Mouse (Mus musculus): ENCODE measurements around the gene Map2k6. TPM values are rescaled to one million over a fixed set of nuclear protein-coding genes. Genes with fewer than 3 reads are reported as not detected.

The Map2k6 gene
- polyA plus RNA-seq, 1 experiment from 2014 or later: 25.9 TPM

GRCm38 (mm10) chr11:110409776-110410175, 10.9 kb downstream of the Map2k6 start:
- no peak for ATAC-seq (ENCODE audit: low FRiP score, low read depth)
- Histone ChIP-seq H3K36me3 (no peaks in the 10 kb centered on the region), H3K9ac (no peak overlapping the region), H3K4me1 (no peaks in the 10 kb centered on the region), H3K9me3 (no peaks in the 10 kb centered on the region), H3K27ac (no peak overlapping the region), H3K4me3 (no peak overlapping the region), H3K4me2 (replicated peaks) (no peak overlapping the region), H3K27me3 (replicated peaks) (no peaks in the 10 kb centered on the region)
- WGBS: 77% methylated on average over 9 of the region's 9 CpGs

DNA sequence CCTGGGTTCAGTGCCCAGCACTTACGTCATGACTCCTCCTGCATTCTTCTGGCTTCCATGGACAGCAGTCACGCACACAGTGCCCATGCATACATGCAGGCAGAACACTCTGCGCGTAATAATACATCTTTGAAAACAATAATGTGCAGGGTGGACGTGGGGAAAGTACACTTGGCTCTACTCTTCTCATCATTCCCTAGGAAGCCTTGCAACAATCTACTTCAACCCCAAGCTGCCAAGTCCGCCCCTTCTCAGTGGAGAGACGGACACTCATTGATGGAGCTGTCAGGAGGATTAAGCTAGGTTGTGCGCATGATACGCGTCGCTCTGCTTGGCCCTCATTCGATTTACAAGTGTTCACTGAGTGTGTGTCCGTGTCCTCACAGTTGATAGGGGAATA, 12.7 kb downstream of the Map2k6 start:
- Histone ChIP-seq H3K36me3 (no peaks in the 10 kb centered on the region), H3K4me1 (no peaks in the 10 kb centered on the region), H3K4me2 (replicated peaks) (no peak overlapping the region), H3K4me3 (no peak overlapping the region), H3K9ac (no peak overlapping the region), H3K27ac (no peak overlapping the region), H3K9me3 (no peaks in the 10 kb centered on the region), H3K27me3 (replicated peaks) (no peaks in the 10 kb centered on the region)
- WGBS: 95% methylated on average over 13 of the region's 13 CpGs
- no peak for ATAC-seq (ENCODE audit: low FRiP score, low read depth)

- Histone ChIP-seq H3K4me2 (replicated peaks) (no peak overlapping the region), H3K4me3 (no peak overlapping the region), H3K4me1 (no peaks in the 10 kb centered on the region), H3K27me3 (replicated peaks) (no peaks in the 10 kb centered on the region), H3K9me3 (no peaks in the 10 kb centered on the region), H3K27ac (no peak overlapping the region), H3K36me3 (no peaks in the 10 kb centered on the region), H3K9ac (no peak overlapping the region)
- 88% methylated on average over 7 of the region's 7 CpGs for WGBS
- ATAC-seq (ENCODE audit: low FRiP score, low read depth): no peak
Observed at GRCm38 (mm10) chr11:110414263-110414662, 15.3 kb downstream of the Map2k6 start.

- Histone ChIP-seq H3K4me1 (no peaks in the 10 kb centered on the region), H3K4me2 (replicated peaks) (no peak overlapping the region), H3K9me3 (no peaks in the 10 kb centered on the region), H3K9ac (no peak overlapping the region), H3K27ac (no peak overlapping the region), H3K4me3 (no peak overlapping the region), H3K36me3 (no peaks in the 10 kb centered on the region), H3K27me3 (replicated peaks) (no peaks in the 10 kb centered on the region)
- no peak for ATAC-seq (ENCODE audit: low FRiP score, low read depth)
- 85% methylated on average over 6 of the region's 6 CpGs for WGBS
Observed at GRCm38 (mm10) chr11:110416691-110417090, 17.8 kb downstream of the Map2k6 start.

DNA sequence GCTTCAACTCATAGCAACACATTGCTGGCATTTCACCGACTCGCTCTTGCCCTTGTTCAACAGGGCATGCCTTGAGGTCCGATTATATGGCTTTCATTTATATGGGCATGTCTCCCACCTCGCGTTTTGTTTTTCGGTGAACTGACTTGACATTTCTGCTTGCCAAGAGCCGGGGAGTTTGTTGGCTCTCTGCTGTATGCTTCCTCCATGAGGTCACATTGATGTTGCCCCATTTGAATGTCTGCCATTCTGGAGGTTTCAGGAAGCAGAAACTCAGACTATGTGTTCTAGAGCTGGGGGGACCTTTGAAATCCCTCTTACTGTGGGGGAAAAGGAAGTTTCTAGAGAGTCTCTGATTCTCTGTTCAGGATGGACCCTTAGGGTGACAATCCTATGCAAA, 21.5 kb downstream of the Map2k6 start:
- Histone ChIP-seq H3K4me2 (replicated peaks) (no peak overlapping the region), H3K4me3 (no peak overlapping the region), H3K9ac (no peak overlapping the region), H3K27me3 (replicated peaks) (no peaks in the 10 kb centered on the region), H3K9me3 (no peaks in the 10 kb centered on the region), H3K4me1 (no peaks in the 10 kb centered on the region), H3K36me3 (no peaks in the 10 kb centered on the region), H3K27ac (no peak overlapping the region)
- 95% methylated on average over 7 of the region's 7 CpGs for WGBS
- no peak for ATAC-seq (ENCODE audit: low FRiP score, low read depth)

GRCm38 (mm10) chr11:110426572-110427145, 27.7 kb downstream of the Map2k6 start:
- no peak for ATAC-seq (ENCODE audit: low FRiP score, low read depth)
- 64% methylated on average over 6 of the region's 6 CpGs for WGBS
- H3K27me3 ChIP-seq (replicated peaks): no peaks in the 10 kb centered on the region
- no peaks in the 10 kb centered on the region for H3K36me3 ChIP-seq
- H3K4me2 ChIP-seq (replicated peaks): no peak overlapping the region
- H3K27ac ChIP-seq: no peak overlapping the region
- no peak overlapping the region for H3K9ac ChIP-seq
- peaks cover 10% of the 10 kb centered on the region; the same call in 1 of the 2 replicates for H3K4me1 ChIP-seq
- no peak overlapping the region for H3K4me3 ChIP-seq
- no peaks in the 10 kb centered on the region for H3K9me3 ChIP-seq

- Histone ChIP-seq H3K4me1 (peaks cover 10% of the 10 kb centered on the region; the same call in 1 of the 2 replicates), H3K9me3 (no peaks in the 10 kb centered on the region), H3K36me3 (no peaks in the 10 kb centered on the region), H3K4me3 (no peak overlapping the region), H3K4me2 (replicated peaks) (no peak overlapping the region), H3K27ac (no peak overlapping the region), H3K27me3 (replicated peaks) (no peaks in the 10 kb centered on the region), H3K9ac (no peak overlapping the region)
- 50% methylated on average over 11 of the region's 11 CpGs for WGBS
- ATAC-seq (ENCODE audit: low FRiP score, low read depth): no peak
Observed at GRCm38 (mm10) chr11:110427159-110427561, 28.2 kb downstream of the Map2k6 start.

GRCm38 (mm10) chr11:110428999-110429398, 30.1 kb downstream of the Map2k6 start:
- no peak overlapping the region for H3K4me3 ChIP-seq
- ATAC-seq (ENCODE audit: low FRiP score, low read depth): no peak
- H3K9ac ChIP-seq: no peak overlapping the region
- H3K4me1 ChIP-seq: peaks cover 10% of the 10 kb centered on the region; the same call in 1 of the 2 replicates
- WGBS: 88% methylated on average over 6 of the region's 6 CpGs
- no peaks in the 10 kb centered on the region for H3K27me3 ChIP-seq (replicated peaks)
- H3K36me3 ChIP-seq: no peaks in the 10 kb centered on the region
- no peaks in the 10 kb centered on the region for H3K9me3 ChIP-seq
- H3K4me2 ChIP-seq (replicated peaks): no peak overlapping the region
- H3K27ac ChIP-seq: no peak overlapping the region

GRCm38 (mm10) chr11:110429837-110430418, 31.0 kb downstream of the Map2k6 start:
- Histone ChIP-seq H3K4me1 (peaks cover 10% of the 10 kb centered on the region; the same call in 1 of the 2 replicates), H3K27me3 (replicated peaks) (no peaks in the 10 kb centered on the region), H3K27ac (no peak overlapping the region), H3K36me3 (no peaks in the 10 kb centered on the region), H3K9ac (no peak overlapping the region), H3K4me2 (replicated peaks) (no peak overlapping the region), H3K4me3 (no peak overlapping the region), H3K9me3 (no peaks in the 10 kb centered on the region)
- 85% methylated on average over 3 of the region's 3 CpGs for WGBS
- no peak for ATAC-seq (ENCODE audit: low FRiP score, low read depth)

GRCm38 (mm10) chr11:110435839-110436556, 37.1 kb downstream of the Map2k6 start:
- Histone ChIP-seq H3K4me1 (peaks cover 13% of the 10 kb centered on the region; the same call in 1 of the 2 replicates), H3K27ac (no peak overlapping the region), H3K9ac (no peak overlapping the region), H3K4me3 (no peak overlapping the region), H3K4me2 (replicated peaks) (no peak overlapping the region), H3K36me3 (no peaks in the 10 kb centered on the region), H3K9me3 (no peaks in the 10 kb centered on the region), H3K27me3 (replicated peaks) (no peaks in the 10 kb centered on the region)
- 68% methylated on average over 8 of the region's 8 CpGs for WGBS
- ATAC-seq (ENCODE audit: low FRiP score, low read depth): no peak

DNA sequence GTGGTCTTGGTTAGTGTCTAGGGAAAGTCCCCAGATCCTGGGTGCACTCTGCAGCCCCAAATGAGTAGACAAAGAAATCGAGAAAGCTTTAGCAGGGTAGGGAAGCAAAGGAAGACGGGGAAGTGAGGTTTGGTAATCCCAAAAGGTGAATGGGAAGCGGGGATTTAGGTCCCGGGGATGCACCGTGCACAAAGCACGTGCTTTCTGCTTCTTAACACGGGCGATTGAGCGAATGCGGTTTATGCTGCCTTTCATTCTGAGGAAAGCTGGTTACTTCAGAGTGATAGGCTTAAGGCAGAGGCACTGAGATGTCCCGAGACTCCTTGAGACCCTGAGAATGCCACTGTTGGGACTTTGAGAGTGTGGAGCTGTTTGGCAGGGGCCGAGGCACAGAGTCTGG, 38.1 kb downstream of the Map2k6 start:
- H3K4me1 ChIP-seq: peaks cover 13% of the 10 kb centered on the region; the same call in 1 of the 2 replicates
- H3K4me3 ChIP-seq: no peak overlapping the region
- H3K27ac ChIP-seq: no peak overlapping the region
- no peak overlapping the region for H3K4me2 ChIP-seq (replicated peaks)
- no peaks in the 10 kb centered on the region for H3K27me3 ChIP-seq (replicated peaks)
- no peak for ATAC-seq (ENCODE audit: low FRiP score, low read depth)
- H3K9me3 ChIP-seq: no peaks in the 10 kb centered on the region
- WGBS: 72% methylated on average over 12 of the region's 12 CpGs
- no peak overlapping the region for H3K9ac ChIP-seq
- H3K36me3 ChIP-seq: no peaks in the 10 kb centered on the region

DNA sequence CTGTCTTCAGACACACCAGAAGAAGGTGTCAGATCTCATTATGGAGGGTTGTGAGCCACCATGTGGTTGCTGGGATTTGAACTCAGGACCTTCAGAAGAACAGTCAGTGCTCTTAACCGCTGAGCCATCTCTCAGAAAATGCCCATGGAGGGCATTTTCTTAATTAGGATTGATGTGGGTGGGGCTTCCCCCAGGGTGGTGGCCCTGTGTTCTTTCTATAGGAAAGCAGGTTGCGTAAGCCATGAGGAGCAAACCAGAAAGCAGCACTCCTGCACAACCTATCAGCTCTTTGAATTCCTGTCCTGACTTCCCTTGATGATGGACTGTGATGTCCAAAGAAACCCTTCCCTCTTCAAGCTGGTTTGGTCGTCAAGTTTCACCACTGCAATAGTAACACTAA, 39.2 kb downstream of the Map2k6 start:
- Histone ChIP-seq H3K9me3 (no peaks in the 10 kb centered on the region), H3K4me1 (peaks cover 13% of the 10 kb centered on the region; the same call in 1 of the 2 replicates), H3K27ac (no peak overlapping the region), H3K36me3 (no peaks in the 10 kb centered on the region), H3K4me2 (replicated peaks) (no peak overlapping the region), H3K9ac (no peak overlapping the region), H3K4me3 (no peak overlapping the region), H3K27me3 (replicated peaks) (no peaks in the 10 kb centered on the region)
- 96% methylated on average over 3 of the region's 3 CpGs for WGBS
- no peak for ATAC-seq (ENCODE audit: low FRiP score, low read depth)
